ENCODE assay signal across 23 mouse cellular contexts in the genomic region with DNA sequence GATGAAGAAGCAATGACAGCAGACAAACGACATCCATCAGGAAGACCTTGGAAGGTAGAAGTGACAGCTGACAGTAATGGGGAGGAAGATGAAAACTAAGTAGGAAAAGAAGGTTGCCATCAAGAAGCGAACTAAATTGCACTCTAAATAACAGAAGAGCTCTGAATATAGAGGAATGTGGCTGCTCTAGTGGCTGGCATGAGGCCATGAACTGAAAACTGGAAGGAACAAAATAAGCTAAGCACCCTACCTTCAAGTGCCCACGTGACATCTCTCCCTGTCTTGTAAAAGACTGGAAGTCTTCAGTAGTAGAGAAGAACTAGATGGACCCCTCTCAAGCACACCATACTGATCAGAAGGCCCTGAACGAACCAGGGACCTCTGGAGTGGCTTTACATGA.
"Had no signal": no experiment of that assay in that cellular context is flagged by ENCODE, and none has a peak within 500 bp of the region (broad histone marks: within the 10 kb centered on the region; RNA-seq: fewer than 3 reads in every experiment).

No protein-coding gene starts in this region.

- H3K36me3 ChIP-seq: heart, embryonic 10.5 days; heart, embryonic 12.5 days; hindbrain, embryonic 10.5 days; hindbrain, embryonic 12.5 days; limb, embryonic 10.5 days; limb, embryonic 12.5 days had no signal

- H3K4me1 ChIP-seq: heart, embryonic 10.5 days; heart, embryonic 12.5 days; hindbrain, embryonic 10.5 days; hindbrain, embryonic 12.5 days; limb, embryonic 10.5 days; limb, embryonic 12.5 days had no signal

- H3K27ac ChIP-seq: gastrocnemius, adult 2 months; heart, embryonic 10.5 days; hindbrain, embryonic 10.5 days; hindbrain, embryonic 12.5 days; hindbrain, embryonic 14.5 days; hindbrain, postnatal 0 days; limb, embryonic 10.5 days; limb, embryonic 12.5 days had no signal

- H3K4me2 ChIP-seq: heart, embryonic 12.5 days; hindbrain, embryonic 12.5 days; hindbrain, embryonic 14.5 days; limb, embryonic 12.5 days had no signal

- ATAC-seq: forebrain, embryonic 16.5 days; hindbrain, postnatal 0 days; intestine, embryonic 16.5 days had no signal

- H3K9ac ChIP-seq: heart, embryonic 12.5 days; hindbrain, embryonic 12.5 days; hindbrain, embryonic 14.5 days; limb, embryonic 12.5 days had no signal

- H3K27me3 ChIP-seq: heart, embryonic 12.5 days; hindbrain, embryonic 12.5 days; limb, embryonic 12.5 days had no signal

- H3K9me3 ChIP-seq: heart, embryonic 10.5 days; hindbrain, embryonic 10.5 days; hindbrain, embryonic 12.5 days; limb, embryonic 10.5 days; limb, embryonic 12.5 days had no signal

- DNase-seq: gastrocnemius, adult 2 months; gastrocnemius, postnatal 10 days; gastrocnemius, postnatal 25 days; heart, postnatal 10 days; heart, postnatal 4 days; kidney, adult 11 months; kidney, adult 8-10 months; kidney, postnatal 10 days; kidney, postnatal 25 days; kidney, postnatal 4 days; layer of hippocampus, adult 9-11 months; layer of hippocampus, postnatal 36 days; liver had no signal

- H3K4me3 ChIP-seq: gastrocnemius, adult 2 months; heart, embryonic 10.5 days; heart, embryonic 12.5 days; hindbrain, embryonic 10.5 days; hindbrain, embryonic 12.5 days; limb, embryonic 10.5 days; limb, embryonic 12.5 days had no signal
